Mouse (Mus musculus) retina, adult 2 months (tissue): ENCODE data around the gene Serpina7.

Experiments
- DNase-seq: peaks from one replicate; pipeline ENCODE4 v3.0.0-alpha.2; 2012; ENCODE audit warnings: low read depth, low spot score

Serpina7 gene

GRCm38 (mm10) chrX:139085077-139085476 lies at the start of gene Serpina7:
Serpina7 (minus strand) TSS chrX:139085236.
- no peak for DNase-seq

GRCm38 (mm10) chrX:139134031-139134430 lies 49.0 kb upstream of the Serpina7 start:
- DNase-seq = no peak

GRCm38 (mm10) chrX:139097197-139097596 lies 12.2 kb upstream of the Serpina7 start:
- no peak for DNase-seq

GRCm38 (mm10) chrX:139085943-139086342 lies 907 bp upstream of the Serpina7 start, which contains the start of gene 4930513O06Rik:
4930513O06Rik (plus strand) TSS chrX:139086243.
- no peak for DNase-seq

DNA sequence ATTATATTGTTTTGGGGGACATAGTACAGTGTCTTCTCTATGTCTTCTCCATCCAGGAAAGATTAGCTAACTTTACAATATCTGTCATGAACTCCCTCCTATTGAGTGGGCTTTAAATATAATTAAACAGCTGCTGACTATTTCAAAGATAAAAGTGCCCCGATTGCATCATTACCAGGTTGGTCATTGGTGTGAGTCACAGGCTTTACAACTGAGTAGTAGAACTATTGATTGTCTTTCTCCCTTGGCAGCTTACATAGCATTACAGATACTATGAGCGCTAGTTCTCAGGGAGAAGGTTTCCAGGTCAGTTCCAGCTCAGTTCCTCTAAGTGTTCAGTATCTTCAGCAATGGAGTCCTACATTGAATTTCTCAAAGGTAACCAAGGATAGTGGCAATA lies 6.5 kb downstream of the Serpina7 start:
- DNase-seq = no peak

DNA sequence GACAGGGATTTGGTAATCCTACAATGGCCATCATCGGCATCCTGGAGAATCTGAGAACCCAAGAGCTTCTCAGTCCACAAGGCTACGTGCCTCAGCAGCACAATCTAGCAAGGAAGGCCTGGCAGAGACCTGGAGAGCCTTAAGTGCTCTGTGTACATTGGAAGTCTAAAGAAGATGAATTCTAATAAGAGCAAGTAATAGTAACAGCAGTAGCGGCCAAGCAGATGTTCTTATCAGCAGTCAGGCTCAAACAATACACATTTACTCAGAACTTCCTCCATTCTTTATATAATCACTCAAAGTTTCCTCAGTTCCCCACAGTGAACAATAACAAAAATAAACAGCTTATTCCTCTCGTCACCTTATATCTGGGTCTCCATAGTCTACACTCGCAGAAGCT lies 21.0 kb downstream of the Serpina7 start:
- DNase-seq = no peak

DNA sequence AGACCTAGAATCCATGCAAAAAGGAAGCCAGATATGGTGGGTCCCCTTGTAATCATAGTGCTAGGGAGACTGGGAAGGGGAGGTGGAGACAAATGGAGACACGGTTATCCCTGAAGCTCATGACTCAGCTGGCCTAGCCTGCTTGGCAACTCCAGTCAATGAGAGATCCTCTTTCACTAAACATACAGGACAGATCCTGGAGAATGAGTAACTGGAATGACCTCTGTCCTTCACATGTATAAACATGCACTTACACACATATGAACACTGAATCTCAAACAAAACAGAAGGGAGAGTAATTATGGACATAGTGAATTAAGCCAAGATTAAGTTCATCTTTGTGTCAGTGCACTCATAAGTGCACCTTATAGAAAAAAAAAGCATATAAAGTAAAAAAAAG lies 31.9 kb downstream of the Serpina7 start:
- no peak for DNase-seq

DNA sequence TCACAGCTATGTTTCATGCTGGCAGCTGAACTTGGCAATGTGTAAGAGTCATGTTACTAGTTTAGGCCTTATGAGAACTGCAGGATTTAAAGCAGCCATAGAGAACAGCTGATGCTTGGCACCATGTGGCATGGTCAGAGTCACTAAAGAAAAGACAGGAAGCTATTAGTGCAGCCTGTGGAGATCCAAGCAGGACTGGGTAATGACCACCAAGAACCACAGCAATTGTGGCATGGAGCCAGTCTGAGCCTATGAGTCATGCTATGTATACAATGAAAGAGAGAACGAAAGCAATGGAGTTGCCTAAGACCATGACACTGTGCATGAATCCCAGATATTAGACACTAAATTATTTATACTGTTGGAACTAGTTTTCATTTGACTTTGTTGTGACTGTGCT lies 33.1 kb downstream of the Serpina7 start:
- no peak for DNase-seq

- DNase-seq = no peak
These were observed 43.9 kb downstream of the Serpina7 start for GRCm38 (mm10) chrX:139041148-139041547.

GRCm38 (mm10) chrX:139039314-139039713 lies 45.7 kb downstream of the Serpina7 start:
- DNase-seq = no peak

GRCm38 (mm10) chrX:139037666-139038065 lies 47.4 kb downstream of the Serpina7 start:
- DNase-seq = no peak
